Mouse (Mus musculus): ENCODE measurements around the gene Rgs6.

The Rgs6 gene

DNA sequence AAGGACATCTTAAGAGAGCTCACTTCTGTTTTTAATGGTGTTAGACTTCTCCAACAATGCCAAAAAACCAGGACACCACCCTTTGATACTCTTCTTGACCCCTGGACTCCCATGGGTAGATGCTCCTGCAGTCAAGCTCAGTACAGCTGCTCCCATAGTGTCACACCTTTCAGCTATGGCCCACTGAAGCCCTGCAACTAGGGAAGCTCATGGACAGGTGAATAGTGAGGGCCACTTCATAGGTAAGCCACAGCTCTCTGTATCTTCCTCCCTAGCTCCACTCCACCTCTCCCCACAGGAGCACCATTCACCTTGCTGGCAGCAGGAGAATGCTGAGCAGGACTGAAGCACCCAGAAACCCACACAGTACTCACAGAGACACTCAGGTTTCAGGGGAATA lies 384.6 kb downstream of the Rgs6 start:
- DNase-seq (ENCODE audit: low spot score in 2 of 2) = no peak

DNA sequence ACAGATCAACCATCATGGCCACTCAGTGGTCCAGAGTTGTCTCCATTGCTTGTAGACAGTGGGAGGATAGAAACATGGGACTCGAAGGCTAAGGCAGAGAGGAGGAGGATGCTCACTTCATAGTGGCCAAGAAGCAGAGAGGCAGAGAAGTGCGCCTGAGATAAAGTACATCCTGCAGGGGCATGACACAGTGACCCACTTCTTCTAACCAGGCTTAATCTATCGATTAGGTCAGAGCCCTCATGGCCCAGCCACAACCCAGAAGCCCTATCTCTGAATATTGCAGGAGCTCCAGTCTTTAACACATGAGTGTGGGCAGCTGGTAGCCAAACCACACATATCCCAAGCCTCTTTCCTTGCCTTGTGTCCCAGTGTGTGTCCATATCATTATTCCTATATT lies 385.7 kb downstream of the Rgs6 start:
- no peak for DNase-seq (ENCODE audit: low spot score in 2 of 2)

DNA sequence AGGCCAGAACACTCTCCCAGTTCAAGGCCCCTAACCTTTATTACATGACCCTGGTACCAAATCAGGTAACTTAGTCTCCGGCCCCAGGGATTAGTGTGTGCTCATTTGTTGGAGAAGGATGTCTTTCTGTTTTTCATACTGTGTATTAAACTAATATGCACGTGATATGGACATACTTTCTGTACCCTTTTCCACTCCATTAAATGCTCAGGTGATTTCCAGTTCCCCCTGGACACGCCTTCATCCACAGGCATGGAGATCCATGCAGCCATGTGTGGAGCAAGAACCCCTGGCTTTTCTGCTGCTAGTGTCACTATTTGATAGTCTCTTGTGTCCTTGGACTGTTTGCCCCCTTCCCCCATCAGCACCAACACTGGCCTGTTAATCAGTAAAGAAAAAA lies 390.2 kb downstream of the Rgs6 start:
- DNase-seq (ENCODE audit: low spot score in 2 of 2) = no peak

DNA sequence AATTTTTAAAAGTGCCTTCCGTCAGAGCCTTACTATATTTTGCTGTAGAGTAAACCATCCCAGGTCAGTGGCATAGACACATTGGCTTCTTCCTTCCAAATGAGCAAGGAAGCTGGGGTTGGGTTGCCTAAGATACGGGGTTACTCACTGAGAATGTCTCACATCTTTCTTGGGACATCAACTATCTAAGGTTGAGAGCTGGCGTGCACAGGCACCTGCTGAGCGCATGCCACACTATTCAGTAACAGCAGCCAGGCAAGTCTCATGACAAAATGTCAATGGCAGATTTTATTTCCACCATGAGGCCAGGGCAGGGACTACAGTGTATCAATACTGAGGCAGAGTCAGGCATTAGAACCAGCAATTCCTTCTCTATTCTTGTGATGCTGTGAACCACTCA lies 394.6 kb downstream of the Rgs6 start:
- DNase-seq (ENCODE audit: low spot score in 2 of 2) = no peak

DNA sequence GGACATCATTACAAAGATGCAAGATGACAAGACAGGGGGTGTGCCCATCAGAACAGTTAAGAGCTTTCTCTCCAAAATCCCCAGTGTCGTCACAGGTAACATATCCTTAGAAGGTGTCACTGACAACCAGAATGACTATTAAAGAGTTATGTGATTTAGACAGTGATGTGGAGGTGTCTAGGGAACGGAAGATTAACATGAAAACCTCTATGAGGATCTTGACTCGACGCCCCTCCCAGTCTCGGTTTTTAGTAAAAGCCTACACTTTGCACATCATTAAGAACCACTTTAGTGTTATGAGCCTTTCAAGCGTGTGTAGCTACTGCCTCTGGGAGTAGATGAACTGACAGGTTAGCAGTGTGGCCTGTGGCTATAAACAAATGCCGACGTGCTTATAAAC lies 397.2 kb downstream of the Rgs6 start:
- DNase-seq (ENCODE audit: low spot score in 2 of 2) = no peak

DNA sequence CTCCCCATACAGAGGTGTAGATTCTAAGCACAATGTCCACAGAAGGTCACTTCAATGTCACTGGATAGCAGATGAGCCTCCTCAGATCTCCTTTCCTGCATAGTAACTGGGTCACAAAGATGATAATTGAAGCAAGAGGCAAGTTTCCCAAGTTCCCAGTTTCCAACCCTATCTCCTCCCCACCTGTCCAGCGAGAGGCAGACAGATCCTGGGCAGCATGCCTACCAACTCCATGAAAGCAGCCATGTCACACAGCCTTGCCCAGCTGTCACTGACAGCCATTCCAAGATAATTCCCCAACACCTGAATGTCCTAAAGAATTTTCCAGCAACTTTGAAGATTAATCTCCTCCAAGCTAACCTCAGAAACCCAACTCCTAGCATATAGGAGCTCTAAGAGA lies 399.6 kb downstream of the Rgs6 start:
- no peak for DNase-seq (ENCODE audit: low spot score in 2 of 2)

DNA sequence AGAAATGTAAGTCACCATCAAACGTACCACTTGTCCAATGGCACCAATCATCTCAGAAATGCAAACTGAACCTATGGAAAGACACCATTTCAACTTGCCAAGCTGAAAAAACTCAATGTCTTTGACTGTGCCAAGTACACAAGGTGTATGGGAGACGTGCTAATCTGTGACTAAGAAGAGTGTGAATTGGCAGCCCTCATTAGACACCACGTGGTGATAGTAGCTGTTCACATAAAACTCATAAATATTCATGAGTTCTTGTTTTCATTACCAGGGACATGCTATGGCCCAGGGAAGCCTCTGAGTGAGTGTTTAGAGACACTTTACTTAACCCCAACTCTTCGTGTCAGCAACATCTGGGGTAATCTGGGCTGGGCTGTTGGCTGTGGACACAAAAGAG lies 405.8 kb downstream of the Rgs6 start:
- no peak for DNase-seq (ENCODE audit: low spot score in 2 of 2)

DNA sequence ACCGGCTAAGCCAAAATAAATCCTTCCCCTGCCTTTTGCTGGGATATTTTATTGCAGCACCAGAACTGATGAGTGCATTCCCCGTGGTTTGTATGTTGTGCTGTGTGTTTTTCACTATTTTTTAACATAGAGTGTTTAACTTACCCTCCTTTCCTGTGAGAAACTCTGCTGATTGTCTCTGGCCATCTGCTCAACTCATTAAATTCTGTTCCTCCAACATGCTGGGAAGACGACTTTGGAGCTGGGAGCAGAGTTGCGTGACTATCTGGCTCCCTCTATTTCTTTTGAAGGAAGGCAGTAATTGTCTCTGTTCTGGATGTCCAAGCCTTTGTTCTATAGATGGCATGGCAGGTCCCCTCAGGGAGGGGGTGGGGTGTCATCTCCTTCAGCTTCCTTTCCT lies 408.7 kb downstream of the Rgs6 start:
- no peak for DNase-seq (ENCODE audit: low spot score in 2 of 2)

DNA sequence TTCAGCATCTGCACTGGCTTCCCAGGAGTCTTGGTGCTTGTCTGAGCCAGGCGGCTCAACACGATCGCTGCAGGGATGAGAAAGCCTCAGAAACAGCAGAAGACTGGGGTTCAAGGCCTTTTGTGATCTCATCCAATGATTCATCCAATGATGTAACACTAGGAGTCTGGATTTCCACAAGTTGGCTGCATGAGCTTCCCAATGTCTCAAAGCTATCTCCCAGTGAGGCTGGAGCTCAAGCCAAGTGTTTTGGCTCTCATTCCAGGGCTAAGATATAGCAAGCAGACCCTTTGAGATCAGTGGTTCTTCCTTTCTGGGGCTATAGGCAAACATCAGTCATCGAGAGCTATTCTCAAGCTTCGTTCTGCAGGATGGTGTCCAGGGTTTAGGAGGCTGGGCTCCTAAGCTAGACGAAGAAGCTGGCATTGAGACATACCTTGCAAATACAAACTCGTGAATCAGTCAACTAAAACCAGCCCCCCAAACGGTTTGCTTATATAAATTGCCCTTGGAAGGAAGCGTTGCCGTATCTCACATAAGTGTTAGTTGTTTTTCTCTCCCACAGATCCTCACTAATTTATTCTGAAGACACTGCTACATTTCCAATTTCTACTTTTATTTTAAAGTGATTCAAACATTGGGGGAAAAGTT lies 410.7 kb downstream of the Rgs6 start:
- no peak for DNase-seq (ENCODE audit: low spot score in 2 of 2)

DNA sequence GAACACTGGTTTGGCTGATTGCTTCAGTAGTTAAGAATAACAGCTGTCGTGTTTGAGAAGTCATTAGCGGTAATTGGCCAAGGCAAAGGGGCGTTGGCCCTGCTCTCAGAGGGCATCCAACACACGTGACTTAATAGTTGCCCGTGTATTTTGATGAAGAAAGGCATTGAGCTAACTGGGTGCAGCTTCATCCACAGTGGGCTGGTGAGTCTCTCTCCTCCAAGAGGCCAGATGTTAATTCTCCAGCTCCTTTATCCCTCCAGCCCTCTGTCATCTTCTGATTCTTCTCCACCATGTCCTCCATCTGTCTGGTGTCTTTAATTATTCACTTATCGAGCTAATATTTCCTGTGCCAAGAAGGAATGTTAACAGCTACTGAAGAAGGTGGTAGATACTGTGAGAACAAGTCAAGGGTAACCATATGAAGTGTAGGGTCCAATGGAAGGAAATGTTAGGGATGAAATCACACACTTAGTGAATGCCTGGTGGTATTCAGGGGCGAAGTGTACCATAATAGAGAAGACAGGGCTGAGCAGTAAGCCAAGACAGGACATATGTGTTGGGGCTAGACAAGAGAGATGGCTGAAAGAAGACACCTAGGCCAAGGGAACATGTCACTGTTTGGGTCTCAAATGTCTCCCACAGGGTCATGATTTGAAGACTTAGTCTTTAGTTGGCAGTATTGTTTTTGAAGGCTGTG lies 411.4 kb downstream of the Rgs6 start:
- DNase-seq (ENCODE audit: low spot score in 2 of 2) = no peak

DNA sequence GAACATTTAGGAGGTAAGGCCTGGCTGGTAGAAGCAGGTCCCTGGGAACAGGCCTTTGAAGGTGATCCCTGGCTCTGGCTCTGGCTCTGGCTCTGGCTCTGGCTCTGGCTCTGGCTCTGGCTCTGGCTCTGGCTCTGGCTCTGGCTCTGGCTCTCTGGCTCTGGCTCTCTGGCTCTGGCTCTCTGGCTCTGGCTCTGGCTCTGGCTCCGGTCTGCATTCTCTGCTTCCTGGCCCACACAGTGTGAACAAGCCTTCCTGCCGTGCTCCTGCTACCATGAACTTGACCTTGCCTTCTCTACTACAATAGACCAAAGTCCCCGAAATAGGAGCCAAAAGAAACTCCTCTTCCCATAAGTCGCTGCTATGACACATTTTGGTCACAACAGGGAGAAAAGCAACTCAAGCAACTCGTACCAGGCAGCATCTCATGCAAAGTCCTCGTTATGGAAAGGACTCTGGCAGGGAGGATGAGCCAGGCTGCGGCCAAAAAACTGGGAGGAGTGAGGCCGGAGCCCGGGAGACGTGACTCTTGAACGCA lies 412.0 kb downstream of the Rgs6 start:
- DNase-seq (ENCODE audit: low spot score in 2 of 2) = no peak

DNA sequence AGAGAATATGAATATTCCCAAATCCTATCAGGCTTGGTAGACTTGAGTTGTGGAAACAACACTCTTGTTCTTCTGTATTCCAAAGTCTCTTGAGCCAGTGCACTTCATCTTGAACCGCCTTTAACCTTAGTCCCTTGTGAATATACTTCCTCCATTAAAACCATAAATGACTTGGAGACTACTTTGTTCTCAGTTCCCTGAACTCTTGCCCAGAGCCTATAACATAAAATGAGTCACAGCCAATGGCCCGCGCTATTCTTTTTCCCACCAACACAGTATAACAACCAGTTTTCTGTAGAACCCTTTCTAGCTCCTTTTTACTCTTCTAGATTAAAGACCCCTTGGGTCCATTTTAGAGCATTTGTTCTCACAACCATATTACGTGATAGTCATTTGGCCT lies 412.9 kb downstream of the Rgs6 start:
- no peak for DNase-seq (ENCODE audit: low spot score in 2 of 2)

DNA sequence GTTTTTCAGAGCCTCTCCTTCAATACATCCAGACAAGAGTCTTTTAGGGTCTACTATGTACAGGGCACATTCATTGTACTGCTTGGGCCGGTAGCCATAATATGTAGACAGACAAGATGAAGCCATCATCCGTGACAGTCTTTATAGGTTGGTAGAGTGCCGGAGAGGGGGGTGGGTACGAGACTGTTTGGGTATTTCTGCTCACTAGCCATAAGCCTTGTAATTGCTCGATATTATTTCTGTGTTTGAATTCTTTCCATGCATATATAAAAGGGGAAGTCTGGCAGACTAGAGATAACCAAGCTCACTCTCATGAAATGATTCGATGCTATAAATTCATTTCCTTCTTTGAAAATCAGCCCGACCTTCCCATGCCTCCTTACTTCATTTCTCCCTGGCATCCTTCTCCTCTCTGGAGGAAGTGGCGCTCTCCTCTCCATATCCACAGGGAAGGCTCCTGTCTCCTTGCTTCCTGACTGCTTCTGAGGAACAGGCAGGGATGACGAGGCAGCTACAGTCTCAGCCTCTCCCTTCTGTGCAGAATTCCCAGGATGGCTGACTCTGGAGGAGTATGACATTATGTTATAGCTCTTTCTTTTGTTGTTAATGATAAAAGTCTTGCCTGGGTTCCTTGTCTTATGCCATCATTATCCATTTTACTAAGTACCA lies 416.1 kb downstream of the Rgs6 start:
- DNase-seq (ENCODE audit: low spot score in 2 of 2) = no peak

DNA sequence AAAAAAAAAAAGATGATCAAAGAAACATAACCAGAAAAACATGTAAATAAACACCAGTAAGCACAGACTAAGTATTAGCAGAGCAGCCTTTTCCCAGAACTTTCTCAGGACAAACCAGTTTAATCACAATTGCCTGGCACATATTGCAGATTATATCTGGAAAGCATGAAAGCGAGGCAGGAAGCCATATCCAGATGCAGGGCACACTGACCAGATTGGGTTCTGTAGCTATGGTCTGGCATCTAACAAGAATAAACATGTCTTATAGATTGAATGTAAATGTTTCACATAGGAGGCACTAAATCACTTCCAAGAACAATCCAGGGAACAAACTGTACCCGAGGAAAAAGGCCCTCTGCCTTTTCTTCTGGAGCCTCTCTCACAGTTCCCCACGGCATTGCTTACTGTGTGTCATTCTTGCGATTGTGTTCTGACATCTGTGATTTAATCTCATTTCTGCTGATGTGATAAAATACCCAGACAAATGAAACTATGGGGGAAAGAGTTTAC lies 423.0 kb downstream of the Rgs6 start:
- no peak for DNase-seq (ENCODE audit: low spot score in 2 of 2)

DNA sequence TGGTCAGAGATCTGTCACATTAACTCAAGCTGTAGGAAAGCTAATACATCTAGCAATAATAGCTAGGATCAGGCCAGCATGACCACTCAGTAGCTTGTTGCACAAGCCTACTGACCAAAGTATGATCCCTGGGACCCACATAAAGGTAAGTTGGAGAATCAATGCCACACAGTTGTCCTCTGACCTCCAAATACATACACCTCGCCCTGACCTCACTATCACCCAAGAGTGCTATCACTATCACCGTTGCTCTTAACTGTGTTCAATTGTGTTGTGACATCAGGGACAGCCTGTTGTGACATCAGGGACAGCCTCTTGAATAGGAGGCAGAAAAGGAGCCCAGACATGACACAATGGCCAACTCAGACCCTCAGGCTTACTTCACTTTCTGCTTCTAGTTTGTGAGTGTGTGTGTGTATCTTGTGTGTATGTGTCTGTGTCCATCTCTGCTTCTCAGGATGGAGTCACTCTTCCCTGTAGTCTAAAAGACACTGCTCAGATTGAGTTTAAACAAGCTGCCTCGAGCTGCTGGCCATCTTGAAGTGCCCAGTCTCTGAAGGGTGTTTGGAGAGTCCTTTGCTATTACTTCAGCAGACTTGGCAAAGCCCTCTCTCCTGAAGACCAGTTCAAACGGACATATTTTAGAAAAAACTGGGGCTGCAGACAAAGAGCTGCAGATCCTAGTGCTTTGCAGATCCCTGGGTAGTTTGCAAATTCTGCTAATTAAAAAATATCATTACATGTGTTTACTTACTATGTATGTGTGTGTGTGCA lies 426.0 kb downstream of the Rgs6 start:
- DNase-seq (ENCODE audit: low spot score in 2 of 2) = no peak

DNA sequence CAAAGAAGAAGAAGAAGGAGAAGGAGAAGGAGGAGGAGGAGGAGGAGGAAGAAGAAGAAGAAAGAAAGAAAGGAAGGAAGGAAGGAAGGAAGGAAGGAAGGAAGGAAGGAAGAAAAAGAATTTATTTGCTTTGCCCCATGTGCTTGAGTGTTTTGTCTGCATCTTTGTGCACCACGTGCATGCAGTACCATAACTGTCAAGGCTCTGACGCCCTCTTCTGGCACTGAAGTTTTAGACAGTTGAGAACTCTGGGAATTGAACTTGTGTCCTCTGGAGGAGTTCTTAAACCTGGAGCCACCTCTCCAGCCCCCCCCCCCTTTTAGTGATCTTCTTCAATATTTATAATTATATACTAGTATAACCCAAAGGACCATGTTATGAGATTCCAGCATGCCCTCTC lies 426.8 kb downstream of the Rgs6 start:
- no peak for DNase-seq (ENCODE audit: low spot score in 2 of 2)

DNA sequence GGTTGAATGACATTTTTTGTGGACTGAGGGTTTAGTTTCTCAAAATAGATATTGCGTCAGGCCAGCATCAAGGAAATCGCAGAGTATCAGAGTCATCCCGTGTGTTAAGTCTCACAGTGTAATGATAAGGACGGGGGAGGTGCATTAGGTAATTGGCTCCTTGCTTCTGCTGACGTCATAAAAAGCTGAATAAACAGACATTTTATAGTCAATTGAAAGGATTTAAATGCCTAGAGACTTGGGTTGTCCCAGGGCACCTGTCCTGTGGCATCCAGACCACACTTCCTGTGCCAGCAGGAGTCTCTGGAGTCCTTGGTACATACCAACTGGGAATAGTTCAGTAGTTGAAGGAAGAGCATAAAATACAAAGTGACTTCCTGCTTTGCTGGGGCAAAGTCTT lies 427.3 kb downstream of the Rgs6 start:
- DNase-seq (ENCODE audit: low spot score in 2 of 2) = no peak

DNA sequence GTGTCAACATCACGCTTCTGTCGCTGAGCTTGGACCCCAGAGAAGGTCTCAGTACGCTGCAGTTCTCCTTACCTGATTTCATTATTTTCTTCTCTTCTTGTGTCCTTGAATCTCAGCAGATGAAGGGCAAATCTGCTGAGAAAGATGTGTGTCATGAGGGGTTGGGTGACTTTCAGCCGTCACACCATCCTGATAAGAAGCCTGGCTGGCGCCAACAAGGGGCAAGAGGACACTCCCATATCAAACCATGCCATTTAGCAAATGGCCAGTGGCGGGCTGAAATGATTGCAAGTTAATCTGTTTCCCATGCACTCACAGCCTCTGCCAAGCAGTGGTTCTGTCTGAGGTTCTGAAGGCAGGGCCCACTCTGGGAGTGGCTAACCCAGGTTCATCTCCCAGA lies 428.4 kb downstream of the Rgs6 start:
- no peak for DNase-seq (ENCODE audit: low spot score in 2 of 2)

DNA sequence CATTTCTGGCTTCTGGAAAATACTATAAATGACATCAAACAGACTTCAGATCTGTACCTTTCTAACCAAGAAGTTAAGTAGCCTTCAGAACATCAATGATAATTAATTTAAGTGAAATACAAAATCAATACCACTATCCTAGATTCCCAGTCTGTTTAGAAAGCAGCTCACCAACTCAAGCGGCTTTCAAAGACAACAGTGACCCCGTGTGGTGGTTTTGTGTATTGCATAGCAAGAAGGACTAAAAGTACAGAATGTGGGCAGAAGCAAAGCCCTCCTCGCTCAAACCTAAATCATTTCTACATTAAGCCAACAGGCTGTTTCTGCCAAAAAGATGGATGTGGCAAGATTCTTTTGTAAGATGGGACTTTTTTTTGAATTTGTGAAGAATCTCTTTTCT lies 429.9 kb downstream of the Rgs6 start:
- DNase-seq (ENCODE audit: low spot score in 2 of 2) = peak; percentile 33 to 65

DNA sequence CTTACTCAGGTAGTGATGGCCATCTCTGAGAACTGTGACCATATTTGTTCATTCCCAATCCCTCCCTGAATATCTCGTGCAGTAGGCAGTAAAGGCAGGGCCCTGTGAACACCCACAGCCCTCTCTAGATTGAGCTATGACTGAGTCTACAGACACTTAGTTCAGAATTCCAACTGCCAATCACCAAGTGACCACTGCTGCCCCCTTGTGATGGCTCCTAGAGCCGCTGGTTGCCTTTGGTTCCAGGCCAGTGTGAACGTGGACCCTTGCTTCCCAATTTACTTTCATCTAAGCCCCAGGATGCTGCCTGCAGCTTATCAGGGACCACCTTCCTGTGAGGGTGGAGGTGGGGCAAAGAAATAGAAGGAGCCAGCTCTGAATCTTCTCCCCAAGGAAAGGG lies 438.9 kb downstream of the Rgs6 start:
- DNase-seq (ENCODE audit: low spot score in 2 of 2) = no peak

DNA sequence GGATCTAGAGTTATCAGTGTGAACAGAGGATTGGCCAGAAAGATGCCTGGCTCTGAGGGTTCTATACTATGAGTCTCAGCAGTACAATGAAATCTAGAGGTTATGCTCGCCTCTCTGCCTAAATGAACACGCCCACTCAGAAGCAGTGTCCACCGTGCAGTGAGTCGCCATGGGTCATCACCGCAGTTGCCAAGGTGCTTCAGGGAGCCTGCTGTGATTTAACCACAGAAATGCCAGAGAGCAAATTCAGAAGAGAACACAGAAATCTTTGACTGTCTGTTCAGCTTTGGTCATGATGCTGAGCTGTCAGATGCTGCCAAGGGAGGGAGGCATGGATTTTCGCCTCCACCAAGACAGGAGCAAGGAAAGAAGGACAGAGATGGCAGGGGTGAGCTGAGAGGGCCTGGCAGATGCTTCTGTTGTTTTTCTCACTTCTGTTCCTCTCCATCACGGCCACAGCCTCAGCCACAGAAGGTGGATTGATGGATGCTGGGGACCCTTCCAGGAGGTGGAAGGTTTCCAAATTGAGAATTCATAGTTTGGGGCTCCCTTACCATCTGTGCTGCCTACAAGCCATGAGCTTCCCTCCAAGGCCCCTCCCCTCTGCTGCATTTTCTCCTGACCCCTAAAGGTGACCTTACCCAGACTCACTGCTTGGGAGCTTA lies 445.2 kb downstream of the Rgs6 start:
- no peak for DNase-seq (ENCODE audit: low spot score in 2 of 2)

Measured in spleen, postnatal 14 days (tissue).